Mouse (Mus musculus): ENCODE measurements at regions not wholly inside any gene's neighbourhood (a gene's known extent, or its start where the extent isn't known, plus 50 kb on each side); places are given as distances from the start of the nearest gene placed in this dataset.

DNA sequence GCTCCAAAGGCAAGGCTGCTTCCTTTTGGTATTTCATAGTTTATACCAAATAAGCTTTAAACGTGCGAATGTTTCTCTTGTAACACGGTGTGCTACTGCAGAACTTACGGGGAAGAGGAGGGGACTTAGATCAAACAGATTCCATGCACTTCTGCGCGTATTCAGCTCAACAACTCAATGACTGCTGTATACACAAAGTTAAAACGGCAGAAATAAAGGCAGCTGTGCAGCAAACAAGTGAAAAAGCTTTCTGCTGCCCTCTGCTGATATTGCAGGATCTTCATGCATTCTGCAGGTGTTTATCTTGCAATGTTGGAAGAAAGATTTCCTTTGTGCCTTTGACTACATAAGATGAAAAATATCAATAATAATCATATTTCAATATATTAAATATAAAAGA, 1128.7 kb upstream of the Celf2 start:
- TF ChIP-seq POLR2A (IDR thresholded peaks at IDR 0.05; ENCODE audit: control insufficient read depth, extremely low read depth, insufficient read depth, low read length, poor library complexity), result no peak
- TF ChIP-seq CTCF (IDR thresholded peaks at IDR 0.05; ENCODE audit: borderline replicate concordance, control insufficient read depth, extremely low read depth, insufficient read depth, low read length, poor library complexity), result no peak

Data from thymus, adult 2 months (tissue).